22 mouse cellular contexts compared by ENCODE assay signal in the genomic region with DNA sequence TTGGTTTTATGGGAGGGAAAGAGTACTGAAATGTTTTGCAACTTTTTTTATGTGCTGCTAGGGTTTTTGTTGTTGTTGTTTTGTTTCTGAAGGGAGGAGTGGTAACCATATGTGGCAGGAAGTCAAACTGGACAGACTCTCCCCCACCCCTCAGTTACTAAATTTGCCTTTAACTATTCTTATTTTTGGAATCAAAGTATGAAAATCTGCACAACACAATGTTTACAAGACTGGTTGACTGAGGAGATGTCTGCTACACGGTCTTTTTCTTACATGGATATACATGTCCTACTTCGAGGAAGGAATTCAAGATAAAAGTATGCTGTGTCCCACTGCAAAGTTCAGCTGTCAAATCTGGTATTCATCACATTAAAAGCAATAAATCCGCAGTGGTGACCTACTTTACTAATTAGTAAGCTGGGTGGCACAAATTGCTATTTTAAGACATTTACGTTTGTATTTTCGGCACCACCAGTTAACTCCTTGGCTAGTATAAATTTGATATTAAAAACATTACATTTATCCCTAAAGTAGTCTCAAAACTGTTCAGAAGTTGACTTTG. TPM values are rescaled to one million over a fixed set of nuclear protein-coding genes. Genes with fewer than 3 reads are reported as not detected.
DNase-seq lines count a peak whose midpoint lies in the region; ATAC-seq and TF ChIP-seq lines count a peak whose summit lies in the region.
"Had no signal": no experiment of that assay in that cellular context is flagged by ENCODE, and none has a peak within 500 bp of the region (broad histone marks: within the 10 kb centered on the region; RNA-seq: fewer than 3 reads in every experiment).

No protein-coding gene starts in this region.

- no peaks in the 10 kb centered on the region for H3K27me3 ChIP-seq in kidney, embryonic 16.5 days (ENCODE audit: insufficient read depth, low read length)
- H3K27me3 ChIP-seq: embryonic facial prominence, embryonic 12.5 days; forebrain, embryonic 12.5 days had no signal

- WGBS in kidney, embryonic 16.5 days: 58% methylated on average over 5 of the region's 5 CpGs

- no peak for ATAC-seq in kidney, embryonic 16.5 days (ENCODE audit: low FRiP score, low TSS enrichment)

- peaks cover 40% of the 10 kb centered on the region for H3K36me3 ChIP-seq in kidney, embryonic 16.5 days (ENCODE audit: insufficient read depth, low read length)

- no peak overlapping the region for H3K4me2 ChIP-seq in kidney, embryonic 16.5 days (replicated peaks; ENCODE audit: low read depth, low read length)
- H3K4me2 ChIP-seq: embryonic facial prominence, embryonic 12.5 days; forebrain, embryonic 12.5 days; hindbrain, embryonic 14.5 days had no signal

- peak overlapping the region; percentile 56 for H3K27ac ChIP-seq in gastrocnemius, adult 2 months
- peak overlapping the region; percentile 69; the same call in 1 of the 2 replicates for H3K27ac ChIP-seq in kidney, embryonic 16.5 days (ENCODE audit: low read length)
- H3K27ac ChIP-seq: embryonic facial prominence, embryonic 12.5 days; forebrain, embryonic 12.5 days; hindbrain, embryonic 14.5 days; left cerebral cortex, adult 2 months had no signal

- H3K4me1 ChIP-seq in kidney, embryonic 16.5 days (ENCODE audit: insufficient read depth, low read length): 0 out of 2 replicates have a peak, but pooled peaks cover 2% of the 10 kb centered on the region
- H3K4me1 ChIP-seq: embryonic facial prominence, embryonic 12.5 days; forebrain, embryonic 12.5 days had no signal

- DNase-seq in gastrocnemius, adult 2 months: no peak
- DNase-seq in gastrocnemius, postnatal 4 days (ENCODE audit: low spot score in 2 of 2): no peak
- no peak for DNase-seq in kidney, postnatal 36 days
- DNase-seq in Muller cell, postnatal 12 days (ENCODE audit: inconsistent ontology term): peak; percentile 82
- DNase-seq in retina, postnatal 7 days (ENCODE audit: low read depth, low spot score): peak; percentile 23
- DNase-seq in adrenal gland, postnatal 4 days (ENCODE audit: low spot score in 2 of 2): no peak
- DNase-seq: adrenal gland, postnatal 36 days; cerebellum, adult 11 months; cerebellum, postnatal 10 days; heart, postnatal 36 days; left cerebral cortex, postnatal 4 days; lung, postnatal 4 days; midbrain, embryonic 14.5 days; thymus, adult 18-20 months; thymus, postnatal 4 days had no signal

- intact Hi-C loops in gastrocnemius, adult 2 months (cut with DNase I): no loop called here

- no peak for TF ChIP-seq CTCF in gastrocnemius, adult 2 months (IDR thresholded peaks at IDR 0.05)

- no peak overlapping the region for H3K9ac ChIP-seq in kidney, embryonic 16.5 days (replicated peaks; ENCODE audit: low read length)
- H3K9ac ChIP-seq: embryonic facial prominence, embryonic 12.5 days; forebrain, embryonic 12.5 days; hindbrain, embryonic 14.5 days had no signal

- no peaks in the 10 kb centered on the region for H3K9me3 ChIP-seq in kidney, embryonic 16.5 days (ENCODE audit: low read length)
- H3K9me3 ChIP-seq: embryonic facial prominence, embryonic 12.5 days; forebrain, embryonic 12.5 days had no signal

- no peak overlapping the region for H3K4me3 ChIP-seq in gastrocnemius, adult 2 months
- no peak overlapping the region for H3K4me3 ChIP-seq in kidney, embryonic 16.5 days (ENCODE audit: low read length)
- H3K4me3 ChIP-seq: embryonic facial prominence, embryonic 12.5 days; erythroblast, embryonic 14.5 days; forebrain, embryonic 12.5 days; left cerebral cortex, adult 2 months had no signal

RNA-seq across cellular contexts. Expression of gene Cdc37l1, which starts 26.1 kb away (rescaled TPM):
- total RNA-seq in gastrocnemius, adult 2 months (2021): 10 to 100 TPM; 44.8 to 55.5 TPM
- total RNA-seq in gastrocnemius, postnatal 4 days (2021): 10 to 100 TPM; 33.2 to 39.2 TPM
- polyA plus RNA-seq in kidney, embryonic 16.5 days (2015; fragmentation: Nextera tagmentation; extraction: Ambion mirVana): 35.7 and 43.6 TPM in 2 replicates
- total RNA-seq in adrenal gland, postnatal 4 days (2021): 10 to 100 TPM; 44.8 to 46.0 TPM

RNA-seq across cellular contexts. Expression of gene Ak3, which starts 31.5 kb away (rescaled TPM):
- total RNA-seq in gastrocnemius, adult 2 months (2021): 10 to 100 TPM; 38.1 to 54.4 TPM
- total RNA-seq in gastrocnemius, postnatal 4 days (2021): 10 to 100 TPM; 70.0 to 71.5 TPM
- 105 and 106 TPM in 2 replicates for polyA plus RNA-seq in kidney, embryonic 16.5 days (2015; fragmentation: Nextera tagmentation; extraction: Ambion mirVana)
- total RNA-seq in adrenal gland, postnatal 4 days (2021): 100 to 1,000 TPM; 146 to 153 TPM

RNA-seq across cellular contexts. Expression of gene 4430402I18Rik, which starts 48.7 kb away (rescaled TPM):
- total RNA-seq in gastrocnemius, adult 2 months (2021): 1 to 10 TPM; 2.1 to 2.6 TPM
- 1 to 10 TPM; 4.4 to 8.6 TPM for total RNA-seq in gastrocnemius, postnatal 4 days (2021)
- polyA plus RNA-seq in kidney, embryonic 16.5 days (2015; fragmentation: Nextera tagmentation; extraction: Ambion mirVana): 3.4 and 4.2 TPM in 2 replicates
- total RNA-seq in adrenal gland, postnatal 4 days (2021): 1 to 10 TPM; 6.3 to 6.4 TPM
- total RNA-seq: megakaryocyte-erythroid progenitor cell, adult 5-6 weeks had no signal
- polyA plus RNA-seq: erythroblast, embryonic 14.5 days had no signal

RNA-seq across cellular contexts. Expression of gene Plpp6, which starts 52.5 kb away (rescaled TPM):
- 1 to 10 TPM; 1.8 to 1.9 TPM for total RNA-seq in gastrocnemius, adult 2 months (2021)
- total RNA-seq in gastrocnemius, postnatal 4 days (2021): 1 to 10 TPM; 4.6 to 4.8 TPM
- 9.8 and 10.3 TPM in 2 replicates for polyA plus RNA-seq in kidney, embryonic 16.5 days (2015; fragmentation: Nextera tagmentation; extraction: Ambion mirVana)
- 10 to 100 TPM; 22.7 to 26.9 TPM for total RNA-seq in adrenal gland, postnatal 4 days (2021)

Comparison
In these comparisons a context has a peak if more than half of its experiments do, and no peak if none do; other contexts are left out.
1. DNase-seq: peak in Muller cell, postnatal 12 days (single experiment) and retina, postnatal 7 days (single experiment); none in gastrocnemius, adult 2 months (single experiment), gastrocnemius, postnatal 4 days (0 of 2), kidney, postnatal 36 days (0 of 2) and adrenal gland, postnatal 4 days (0 of 2).